9 mouse cellular contexts compared by ENCODE assay signal in the genomic region with DNA sequence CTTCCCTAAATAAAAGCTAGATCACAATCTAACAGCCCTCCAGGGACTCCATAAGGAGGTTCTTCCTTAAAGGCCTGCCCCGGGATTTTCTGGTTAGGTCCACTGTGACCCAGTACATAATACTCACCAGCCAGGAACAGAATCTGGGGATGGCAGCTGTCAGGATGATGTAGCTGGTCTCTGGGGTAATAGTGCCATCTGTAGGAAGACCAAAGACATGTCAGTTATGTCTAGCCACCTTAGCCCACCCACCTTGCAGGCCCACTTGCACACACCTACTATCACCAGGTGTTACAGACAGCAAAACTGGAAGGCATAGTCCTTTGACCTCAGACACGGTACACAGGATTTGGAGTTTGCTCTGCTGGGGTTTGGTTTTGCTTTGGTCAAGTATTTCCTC.
A peak's percentile ranks its signal among the peaks of the same experiment; 100 is the strongest.
DNase-seq lines count a peak whose midpoint lies in the region; ATAC-seq and TF ChIP-seq lines count a peak whose summit lies in the region.
"Had no signal": no experiment of that assay in that cellular context is flagged by ENCODE, and none has a peak within 500 bp of the region (broad histone marks: within the 10 kb centered on the region; RNA-seq: fewer than 3 reads in every experiment).

No protein-coding gene starts in this region.

- no peak overlapping the region for H3K4me2 ChIP-seq in heart, embryonic 12.5 days

- no peaks in the 10 kb centered on the region for H3K79me2 ChIP-seq in heart, adult 2 months (replicated peaks; ENCODE audit: control insufficient read depth, insufficient read depth, low read length)

- WGBS in heart, adult 2 months: 64% methylated on average over 2 of the region's 2 CpGs
- 67% methylated on average over 2 of the region's 2 CpGs for WGBS in thymus, adult 2 months
- 76% methylated on average over 2 of the region's 2 CpGs for WGBS in heart, embryonic 12.5 days

- H3K27me3 ChIP-seq in heart, adult 2 months (ENCODE audit: control insufficient read depth, insufficient read depth, low read length): no peaks in the 10 kb centered on the region
- H3K27me3 ChIP-seq in thymus, adult 2 months (ENCODE audit: control insufficient read depth, insufficient read depth, low read length): no peaks in the 10 kb centered on the region
- H3K27me3 ChIP-seq in heart, embryonic 12.5 days (replicated peaks): no peaks in the 10 kb centered on the region

- peaks cover 11% of the 10 kb centered on the region for H3K36me3 ChIP-seq in heart, adult 2 months (ENCODE audit: control insufficient read depth, insufficient read depth, low read length)
- H3K36me3 ChIP-seq in thymus, adult 2 months (ENCODE audit: control insufficient read depth, insufficient read depth, low read length): peaks cover 9% of the 10 kb centered on the region
- H3K36me3 ChIP-seq in heart, embryonic 12.5 days: peaks cover 92% of the 10 kb centered on the region

- intact Hi-C loops in heart, adult 2 months (cut with DNase I): no loop called here

- no peaks in the 10 kb centered on the region for H3K4me1 ChIP-seq in heart, adult 2 months (ENCODE audit: control insufficient read depth, insufficient read depth, low read length)
- no peaks in the 10 kb centered on the region for H3K4me1 ChIP-seq in thymus, adult 2 months (replicated peaks; ENCODE audit: control insufficient read depth, insufficient read depth, low read length)
- no peaks in the 10 kb centered on the region for H3K4me1 ChIP-seq in heart, embryonic 12.5 days (replicated peaks)

- no peak for TF ChIP-seq POLR2A in heart, adult 2 months (IDR thresholded peaks at IDR 0.05; ENCODE audit: insufficient read depth, low read depth, low read length)
- TF ChIP-seq POLR2A in thymus, adult 2 months (IDR thresholded peaks at IDR 0.05; ENCODE audit: control insufficient read depth, extremely low read depth, insufficient read depth, low read length, poor library complexity): no peak

- H3K4me3 ChIP-seq in heart, adult 2 months: no peak overlapping the region
- H3K4me3 ChIP-seq in thymus, adult 2 months (ENCODE audit: control insufficient read depth, insufficient read depth, low read length): no peak overlapping the region
- no peak overlapping the region for H3K4me3 ChIP-seq in heart, embryonic 12.5 days
- H3K4me3 ChIP-seq: forebrain, embryonic 10.5 days had no signal

- no peak for DNase-seq in heart, adult 2 months
- no peak for DNase-seq in heart, adult 8-10 months (ENCODE audit: low spot score)
- peak; percentile 11 for DNase-seq in thymus, adult 2 months
- no peak for DNase-seq in thymus, postnatal 36 days
- peak; percentile 17 for DNase-seq in embryo, embryonic 9.5 days (ENCODE audit: extremely low spot score)
- DNase-seq in ovary, adult 18-20 months (ENCODE audit: low spot score): no peak
- no peak for DNase-seq in right cerebral cortex, postnatal 10 days (ENCODE audit: low spot score in 2 of 2)

- no peaks in the 10 kb centered on the region for H3K9me3 ChIP-seq in heart, embryonic 12.5 days (replicated peaks)
- H3K9me3 ChIP-seq: forebrain, embryonic 10.5 days had no signal

- 0 out of 2 replicates have a peak, but pooled peaks have one; percentile 26 for TF ChIP-seq CTCF in heart, adult 2 months (IDR thresholded peaks at IDR 0.05)
- no peak for TF ChIP-seq CTCF in thymus, adult 2 months (IDR thresholded peaks at IDR 0.05; ENCODE audit: borderline replicate concordance, control insufficient read depth, extremely low read depth, insufficient read depth, low read length, poor library complexity)

- H3K27ac ChIP-seq in heart, adult 2 months: no peak overlapping the region
- H3K27ac ChIP-seq in thymus, adult 2 months (ENCODE audit: control insufficient read depth, insufficient read depth, low read length): no peak overlapping the region
- H3K27ac ChIP-seq in heart, embryonic 12.5 days (ENCODE audit: poor library complexity, severe bottlenecking): no peak overlapping the region
- H3K27ac ChIP-seq: forebrain, embryonic 10.5 days had no signal

- H3K9ac ChIP-seq in heart, adult 2 months (ENCODE audit: low read depth, low read length): no peak overlapping the region
- H3K9ac ChIP-seq in heart, embryonic 12.5 days: no peak overlapping the region

- no peak for TF ChIP-seq EP300 in heart, adult 2 months (IDR thresholded peaks at IDR 0.05; ENCODE audit: insufficient read depth, low read depth, low read length)

- ATAC-seq in heart, embryonic 12.5 days (ENCODE audit: insufficient number of reproducible peaks, low FRiP score): no peak

Comparison
In these comparisons a context has a peak if more than half of its experiments do, and no peak if none do; other contexts are left out.
1. DNase-seq: peak in thymus, adult 2 months (single experiment) and embryo, embryonic 9.5 days (single experiment); none in heart, adult 2 months (0 of 2), heart, adult 8-10 months (single experiment), thymus, postnatal 36 days (0 of 2), ovary, adult 18-20 months (single experiment) and right cerebral cortex, postnatal 10 days (0 of 2).